8 mouse cellular contexts compared by ENCODE assay signal in the genomic region with DNA sequence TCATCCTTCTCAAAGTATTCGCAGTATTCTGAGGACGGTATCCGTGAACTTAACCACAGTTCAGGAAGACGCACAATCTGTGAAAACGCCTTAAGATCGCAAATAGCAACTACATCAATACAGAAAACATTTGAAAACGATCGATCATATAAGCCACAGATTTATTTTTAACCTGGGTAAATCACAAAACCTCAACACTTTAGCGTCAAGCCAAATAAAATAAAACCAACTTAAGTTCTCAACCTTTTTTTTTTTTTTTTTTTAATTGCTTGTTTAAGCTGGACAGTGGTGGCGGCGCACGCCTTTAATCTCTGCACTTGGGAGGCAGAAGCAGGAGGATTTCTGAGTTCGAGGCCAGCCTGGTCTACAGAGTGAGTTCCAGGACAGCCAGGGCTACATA. TPM values are rescaled to one million over a fixed set of nuclear protein-coding genes. Genes with fewer than 3 reads are reported as not detected.
A peak's percentile ranks its signal among the peaks of the same experiment; 100 is the strongest.
DNase-seq lines count a peak whose midpoint lies in the region; ATAC-seq and TF ChIP-seq lines count a peak whose summit lies in the region.

No protein-coding gene starts in this region.

- no peak for DNase-seq in layer of hippocampus, adult 2 months (ENCODE audit: low spot score in 2 of 2)
- DNase-seq in layer of hippocampus, postnatal 36 days, result no peak
- peak; percentile 2 for DNase-seq in c-Kit-positive CD71-negative TER-119-negative erythroid progenitor cells, embryonic 14.5 days (ENCODE audit: low read depth)
- DNase-seq in urinary bladder, postnatal 25 days (ENCODE audit: low spot score), result no peak
- DNase-seq in gastrocnemius, postnatal 14 days, result no peak
- DNase-seq in testis, postnatal 10 days (ENCODE audit: low spot score), result no peak

- peak overlapping the region; percentile 38 for H3K4me2 ChIP-seq in neural tube, embryonic 12.5 days (replicated peaks)

- H3K9ac ChIP-seq in neural tube, embryonic 12.5 days, result no peak overlapping the region

- peaks cover 10% of the 10 kb centered on the region for H3K4me1 ChIP-seq in neural tube, embryonic 12.5 days

- H3K27ac ChIP-seq in layer of hippocampus, adult 2 months, result peak overlapping the region; percentile 70
- H3K27ac ChIP-seq in neural tube, embryonic 12.5 days, result no peak overlapping the region

- H3K27me3 ChIP-seq in neural tube, embryonic 12.5 days (replicated peaks), result no peaks in the 10 kb centered on the region

- intact Hi-C loops in gastrocnemius, postnatal 14 days (cut with DNase I; ENCODE audit: low total_unique reads), result no loop called here

- peak; percentile 4 for ATAC-seq in inflammation-experienced regulatory T-cells, adult 6 months
- ATAC-seq in neural tube, embryonic 12.5 days (ENCODE audit: low FRiP score, low read depth), result no peak; the same call in 1 of the 2 replicates

- peaks cover 28% of the 10 kb centered on the region for H3K36me3 ChIP-seq in neural tube, embryonic 12.5 days

- no peaks in the 10 kb centered on the region for H3K9me3 ChIP-seq in neural tube, embryonic 12.5 days

- no peak for TF ChIP-seq CTCF in layer of hippocampus, adult 2 months (conservative IDR thresholded peaks at IDR 0.05)

- H3K4me3 ChIP-seq in layer of hippocampus, adult 2 months, result peak overlapping the region; percentile 56
- peak overlapping the region; percentile 69; the same call in 1 of the 2 replicates for H3K4me3 ChIP-seq in neural tube, embryonic 12.5 days

- 39% methylated on average over 13 of the region's 13 CpGs for WGBS in neural tube, embryonic 12.5 days

RNA-seq across cellular contexts. Expression of gene Plrg1, which starts 0.6 kb away (rescaled TPM):
- 10 to 100 TPM; 50.3 to 50.6 TPM for total RNA-seq in layer of hippocampus, adult 2 months (2021)
- total RNA-seq in layer of hippocampus, postnatal 36 days (2021), result 10 to 100 TPM; 47.2 to 50.8 TPM
- 10 to 100 TPM; 53.1 to 55.3 (median 55.0) TPM for polyA plus RNA-seq in inflammation-experienced regulatory T-cells, adult 6 months (2017; shearing (Covaris generic))
- 113 and 118 TPM in 2 replicates for polyA plus RNA-seq in neural tube, embryonic 12.5 days (2016; fragmentation: Nextera tagmentation; extraction: Ambion mirVana)
- total RNA-seq in gastrocnemius, postnatal 14 days (2021), result 10 to 100 TPM; 24.9 to 25.2 TPM

RNA-seq across cellular contexts. Expression of gene Fgb, which starts 5.1 kb away (rescaled TPM):
- total RNA-seq in layer of hippocampus, adult 2 months (2021), result not detected
- not detected for total RNA-seq in layer of hippocampus, postnatal 36 days (2021)
- not detected for polyA plus RNA-seq in inflammation-experienced regulatory T-cells, adult 6 months (2017; shearing (Covaris generic))
- polyA plus RNA-seq in neural tube, embryonic 12.5 days (2016; fragmentation: Nextera tagmentation; extraction: Ambion mirVana), result 0.11 TPM in 1 of 2 replicates, not detected in the other
- total RNA-seq in gastrocnemius, postnatal 14 days (2021), result not detected

RNA-seq across cellular contexts. Expression of gene Fga, which starts 28.9 kb away (rescaled TPM):
- total RNA-seq in layer of hippocampus, adult 2 months (2021), result not detected
- not detected for total RNA-seq in layer of hippocampus, postnatal 36 days (2021)
- not detected for polyA plus RNA-seq in inflammation-experienced regulatory T-cells, adult 6 months (2017; shearing (Covaris generic))
- polyA plus RNA-seq in neural tube, embryonic 12.5 days (2016; fragmentation: Nextera tagmentation; extraction: Ambion mirVana), result 0.14 and 0.15 TPM in 2 replicates
- not detected for total RNA-seq in gastrocnemius, postnatal 14 days (2021)

RNA-seq across cellular contexts. Expression of gene Fgg, which starts 47.2 kb away (rescaled TPM):
- total RNA-seq in layer of hippocampus, adult 2 months (2021), result under 1 TPM; 0.20 to 0.27 TPM
- not detected for total RNA-seq in layer of hippocampus, postnatal 36 days (2021)
- polyA plus RNA-seq in inflammation-experienced regulatory T-cells, adult 6 months (2017; shearing (Covaris generic)), result not detected
- polyA plus RNA-seq in neural tube, embryonic 12.5 days (2016; fragmentation: Nextera tagmentation; extraction: Ambion mirVana), result 0.19 TPM in 1 of 2 replicates, not detected in the other
- not detected for total RNA-seq in gastrocnemius, postnatal 14 days (2021)
